Mouse (Mus musculus) liver, embryonic 15.5 days (tissue): ENCODE measurements at regions not wholly inside any gene's neighbourhood (a gene's known extent, or its start where the extent isn't known, plus 50 kb on each side); places are given as distances from the start of the nearest gene placed in this dataset.

Experiments
- ATAC-seq: fragments of 200-750 bp; cut with Nextera tagmentation; 2 replicates; pipeline ENCODE4 v1.8.0; 2017; ENCODE audit warnings: moderate number of reproducible peaks, mild to moderate bottlenecking, moderate library complexity; ENCODE audit not compliant: insufficient read depth
- H3K27ac ChIP-seq: fragments of 300-500 bp; sonication (generic); replicated peaks from 2 replicates; pipeline ENCODE4 v1.5.1; 2015; ENCODE audit warnings: mild to moderate bottlenecking, inconsistent platforms
- H3K27me3 ChIP-seq: fragments of 300-500 bp; sonication (generic); 2 replicates; pipeline ENCODE4 v1.6.1; 2015; ENCODE audit warnings: mild to moderate bottlenecking, inconsistent platforms
- H3K36me3 ChIP-seq: fragments of 300-500 bp; sonication (generic); replicated peaks from 2 replicates; pipeline ENCODE4 v1.6.1; 2015; ENCODE audit warnings: moderate library complexity, mild to moderate bottlenecking, inconsistent platforms
- H3K4me1 ChIP-seq: fragments of 300-500 bp; sonication (generic); replicated peaks from 2 replicates; pipeline ENCODE4 v1.6.1; 2015; ENCODE audit warnings: inconsistent platforms
- H3K4me2 ChIP-seq: fragments of 300-500 bp; sonication (generic); 2 replicates; pipeline ENCODE4 v1.6.1; 2015; ENCODE audit warnings: moderate library complexity, mild to moderate bottlenecking, inconsistent platforms
- H3K4me3 ChIP-seq: fragments of 300-500 bp; sonication (generic); replicated peaks from 2 replicates; pipeline ENCODE4 v1.5.1; 2015; ENCODE audit warnings: mild to moderate bottlenecking, inconsistent platforms
- H3K9ac ChIP-seq: fragments of 300-500 bp; sonication (generic); 2 replicates; pipeline ENCODE4 v1.6.1; 2015; ENCODE audit warnings: moderate library complexity, mild to moderate bottlenecking, inconsistent platforms
- H3K9me3 ChIP-seq: fragments of 300-500 bp; sonication (generic); replicated peaks from 2 replicates; pipeline ENCODE4 v1.6.1; 2016; ENCODE audit warnings: inconsistent platforms
- WGBS: fragments of 180-500 bp; shearing (Covaris S2); methylation state at CpG from one replicate; pipeline ENCODE4 v1.1.7; 2015; ENCODE audit warnings: mixed read lengths; ENCODE audit not compliant: insufficient replicate concordance; 5-methylcytosine and 5-hydroxymethylcytosine counted together

DNA sequence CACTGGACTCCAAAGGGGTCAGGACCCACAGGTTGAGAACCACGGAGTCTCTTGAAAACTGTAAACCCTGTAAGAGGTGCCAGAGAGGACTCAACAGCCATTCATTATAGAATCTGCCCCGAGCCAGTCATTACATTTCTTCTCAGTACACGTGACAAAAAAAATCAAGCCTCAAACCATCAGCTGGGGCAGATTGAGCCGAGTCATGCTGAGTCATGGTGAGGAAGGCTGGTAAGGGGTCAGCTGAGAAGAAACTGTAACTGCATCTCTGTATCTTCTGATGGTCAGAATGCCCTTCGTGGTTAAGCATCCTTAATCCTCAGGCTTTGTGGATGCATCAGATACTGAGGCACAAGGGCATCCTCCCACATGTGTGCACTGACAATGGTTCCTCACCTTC is 207.2 kb upstream of the Prok2 start:
- H3K27me3 ChIP-seq = no peaks in the 10 kb centered on the region
- no peaks in the 10 kb centered on the region for H3K36me3 ChIP-seq
- no peaks in the 10 kb centered on the region for H3K4me1 ChIP-seq
- H3K4me2 ChIP-seq = no peak overlapping the region
- H3K9ac ChIP-seq = no peak overlapping the region
- no peak overlapping the region for H3K4me3 ChIP-seq
- H3K27ac ChIP-seq = no peak overlapping the region
- no peaks in the 10 kb centered on the region for H3K9me3 ChIP-seq
- no peak for ATAC-seq
- WGBS = 42% methylated on average over 5 of the region's 5 CpGs

DNA sequence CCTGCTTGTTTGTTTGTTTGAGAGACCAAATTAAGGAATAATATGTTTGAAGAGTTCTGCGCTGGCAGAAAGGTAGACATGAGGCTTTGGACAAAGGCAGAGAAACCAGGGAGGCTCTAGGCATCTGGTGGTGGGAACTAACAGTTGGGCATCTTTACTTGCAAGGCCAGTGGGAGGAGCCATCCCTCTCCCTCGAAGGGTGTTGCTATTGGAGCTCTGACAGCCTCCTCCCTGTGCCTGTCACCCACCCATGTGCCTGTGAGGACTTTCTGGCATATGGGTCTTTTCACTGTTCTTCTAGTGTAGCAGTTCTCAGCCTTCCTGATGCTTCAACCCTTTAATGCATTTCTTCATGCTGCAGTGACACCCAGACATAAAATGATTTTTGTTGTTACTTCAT is 206.7 kb upstream of the Prok2 start:
- no peak overlapping the region for H3K27ac ChIP-seq
- H3K9ac ChIP-seq = no peak overlapping the region
- no peak overlapping the region for H3K4me3 ChIP-seq
- no peak for ATAC-seq
- 37% methylated on average over 2 of the region's 2 CpGs for whole genome bisulfite sequencing
- H3K4me1 ChIP-seq = no peaks in the 10 kb centered on the region
- H3K4me2 ChIP-seq = no peak overlapping the region
- no peaks in the 10 kb centered on the region for H3K9me3 ChIP-seq
- no peaks in the 10 kb centered on the region for H3K27me3 ChIP-seq
- H3K36me3 ChIP-seq = no peaks in the 10 kb centered on the region

DNA sequence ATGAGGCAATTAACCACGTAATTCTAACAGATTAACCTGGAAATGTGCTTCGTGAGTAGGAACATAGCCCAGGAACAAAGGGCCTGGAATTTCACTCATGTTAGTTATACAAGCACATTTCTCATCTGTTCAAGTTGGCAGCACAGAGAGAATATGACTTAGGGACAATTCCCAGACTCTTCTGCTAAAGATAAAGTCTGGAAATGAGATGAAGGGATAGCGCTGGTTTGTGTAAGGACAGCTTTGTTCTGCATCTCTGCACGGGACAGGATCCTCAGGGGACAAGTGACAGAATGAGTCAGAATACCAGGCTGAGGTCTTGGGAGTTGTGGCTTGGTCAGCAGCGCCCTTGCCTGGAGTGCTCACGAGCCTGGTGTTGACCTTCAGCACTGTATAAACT is 206.2 kb upstream of the Prok2 start:
- Histone ChIP-seq H3K27me3 (no peaks in the 10 kb centered on the region), H3K4me2 (no peak overlapping the region), H3K36me3 (no peaks in the 10 kb centered on the region), H3K9ac (no peak overlapping the region), H3K9me3 (no peaks in the 10 kb centered on the region), H3K4me3 (no peak overlapping the region), H3K4me1 (no peaks in the 10 kb centered on the region), H3K27ac (no peak overlapping the region)
- ATAC-seq = no peak
- WGBS = 55% methylated on average over 6 of the region's 6 CpGs

DNA sequence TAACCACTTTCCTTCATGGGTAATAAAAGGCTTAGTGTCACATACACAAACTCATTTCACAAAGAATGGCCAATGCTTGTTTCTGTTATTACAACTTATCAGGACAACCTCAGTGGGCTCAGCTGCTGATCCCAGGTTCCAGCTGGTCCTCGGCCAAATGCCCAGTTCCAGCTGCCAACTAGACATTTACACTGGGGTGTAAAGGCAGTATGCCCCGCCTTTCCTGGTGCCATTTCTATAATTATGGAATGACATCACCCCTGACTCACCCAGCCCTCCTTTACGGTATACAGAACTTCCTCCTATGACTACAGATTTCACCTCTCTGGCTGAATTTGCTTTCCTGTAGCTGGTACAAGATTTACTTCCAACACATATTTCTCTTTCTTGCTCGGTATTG is 205.4 kb upstream of the Prok2 start:
- Histone ChIP-seq H3K9ac (no peak overlapping the region), H3K4me3 (no peak overlapping the region), H3K4me1 (no peaks in the 10 kb centered on the region), H3K9me3 (no peaks in the 10 kb centered on the region), H3K4me2 (no peak overlapping the region), H3K36me3 (no peaks in the 10 kb centered on the region), H3K27me3 (no peaks in the 10 kb centered on the region), H3K27ac (no peak overlapping the region)
- no peak for ATAC-seq
- 40% methylated on average over 4 of the region's 4 CpGs for WGBS

DNA sequence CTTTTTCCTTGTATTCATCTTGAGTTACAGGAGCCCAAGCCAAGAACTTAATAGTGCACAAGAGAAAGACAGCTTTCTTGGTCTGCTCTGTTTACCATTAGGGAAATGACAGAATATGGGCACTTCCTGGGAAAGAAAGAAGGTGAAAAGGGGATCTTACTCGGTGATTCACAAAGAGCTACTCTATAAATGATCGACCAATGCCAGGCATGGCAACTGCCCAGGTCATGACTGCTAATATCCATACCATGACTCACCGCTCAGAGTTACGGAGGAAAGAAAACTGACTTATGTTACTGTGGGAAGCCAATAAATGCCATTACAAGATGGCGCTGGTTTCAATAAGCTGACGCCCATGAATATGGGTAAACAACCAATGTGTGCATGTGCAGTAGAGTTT is 204.1 kb upstream of the Prok2 start:
- Histone ChIP-seq H3K36me3 (no peaks in the 10 kb centered on the region), H3K4me1 (no peaks in the 10 kb centered on the region), H3K4me2 (no peak overlapping the region), H3K9me3 (no peaks in the 10 kb centered on the region), H3K27ac (no peak overlapping the region), H3K27me3 (no peaks in the 10 kb centered on the region), H3K9ac (no peak overlapping the region), H3K4me3 (no peak overlapping the region)
- 79% methylated on average over 6 of the region's 6 CpGs for WGBS
- ATAC-seq = no peak

DNA sequence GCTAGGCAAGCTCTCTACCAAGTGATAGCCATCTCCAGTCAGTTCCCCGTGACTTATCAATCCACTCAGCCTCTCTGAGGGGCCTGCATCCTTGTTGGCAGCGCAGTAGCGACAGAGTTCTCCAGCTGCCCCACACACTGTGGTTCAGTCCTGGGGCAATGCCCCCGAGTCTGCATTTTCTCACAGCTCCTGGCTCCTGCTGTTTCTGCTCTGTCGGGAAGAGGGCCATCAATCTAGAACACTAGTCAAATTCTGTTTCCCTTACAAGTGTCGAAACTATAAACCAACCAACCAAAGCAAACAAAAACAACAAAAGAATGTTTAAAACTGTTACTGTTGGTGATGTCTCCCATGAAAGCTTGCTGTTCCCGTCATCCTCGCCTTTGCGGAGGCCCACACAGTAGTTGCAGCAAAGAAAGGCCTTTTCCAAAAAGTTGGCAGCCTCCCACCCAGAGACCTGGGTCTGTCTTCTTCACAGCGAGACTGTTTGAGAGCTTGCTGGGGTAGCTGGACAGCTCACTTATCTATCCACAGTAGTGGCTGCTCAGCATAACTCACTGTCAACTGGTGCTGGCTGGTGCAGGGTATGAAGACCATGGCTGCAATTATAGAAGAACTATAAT is 201.9 kb upstream of the Prok2 start:
- H3K27ac ChIP-seq = no peak overlapping the region
- H3K36me3 ChIP-seq = no peaks in the 10 kb centered on the region
- H3K4me1 ChIP-seq = no peaks in the 10 kb centered on the region
- no peaks in the 10 kb centered on the region for H3K9me3 ChIP-seq
- H3K4me2 ChIP-seq = no peak overlapping the region
- ATAC-seq = no peak
- H3K4me3 ChIP-seq = no peak overlapping the region
- no peak overlapping the region for H3K9ac ChIP-seq
- WGBS = 46% methylated on average over 10 of the region's 10 CpGs
- H3K27me3 ChIP-seq = no peaks in the 10 kb centered on the region

DNA sequence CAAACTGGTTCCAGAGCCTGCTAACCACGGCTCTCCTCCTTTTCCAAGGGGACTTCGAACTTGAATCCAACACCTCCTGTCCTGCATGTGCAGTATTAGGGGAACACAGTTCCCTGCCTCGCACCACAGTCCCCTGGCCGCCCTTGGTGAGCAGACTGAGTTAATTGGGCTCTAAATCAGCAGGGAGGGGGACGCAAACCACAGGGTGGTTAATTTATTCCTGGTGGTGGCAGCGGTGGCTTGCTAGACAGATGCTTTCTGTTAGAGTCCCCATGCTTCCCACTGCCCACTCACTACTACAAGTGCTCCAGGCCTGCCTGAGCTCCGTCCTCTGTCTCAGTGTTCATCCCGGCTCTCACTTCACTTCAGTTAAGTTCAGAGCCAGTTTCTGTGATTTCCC is 198.0 kb upstream of the Prok2 start:
- no peak overlapping the region for H3K27ac ChIP-seq
- no peak overlapping the region for H3K9ac ChIP-seq
- 41% methylated on average over 8 of the region's 8 CpGs for WGBS
- ATAC-seq = no peak
- H3K27me3 ChIP-seq = no peaks in the 10 kb centered on the region
- H3K36me3 ChIP-seq = no peaks in the 10 kb centered on the region
- no peak overlapping the region for H3K4me2 ChIP-seq
- no peaks in the 10 kb centered on the region for H3K9me3 ChIP-seq
- H3K4me1 ChIP-seq = no peaks in the 10 kb centered on the region
- H3K4me3 ChIP-seq = no peak overlapping the region

DNA sequence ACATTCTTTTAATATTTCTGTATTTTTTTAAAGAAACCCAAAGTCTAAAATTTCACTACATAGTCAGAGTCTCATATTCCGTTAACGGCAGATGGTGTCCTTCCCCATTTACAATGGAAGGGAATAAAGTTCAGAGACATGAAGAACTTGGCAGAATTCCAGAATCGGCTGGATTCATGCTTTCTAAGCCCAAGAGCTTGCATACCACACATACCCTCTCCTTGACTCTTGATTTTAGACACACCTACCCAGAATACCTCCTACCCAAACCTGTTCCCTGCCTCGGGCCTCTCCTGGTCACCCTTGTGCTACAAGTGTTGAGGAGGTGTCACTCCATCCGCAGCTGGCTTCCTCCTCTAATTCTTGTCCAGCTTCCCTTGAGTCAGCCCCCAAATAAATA is 195.8 kb upstream of the Prok2 start:
- WGBS = 61% methylated on average over 5 of the region's 5 CpGs

DNA sequence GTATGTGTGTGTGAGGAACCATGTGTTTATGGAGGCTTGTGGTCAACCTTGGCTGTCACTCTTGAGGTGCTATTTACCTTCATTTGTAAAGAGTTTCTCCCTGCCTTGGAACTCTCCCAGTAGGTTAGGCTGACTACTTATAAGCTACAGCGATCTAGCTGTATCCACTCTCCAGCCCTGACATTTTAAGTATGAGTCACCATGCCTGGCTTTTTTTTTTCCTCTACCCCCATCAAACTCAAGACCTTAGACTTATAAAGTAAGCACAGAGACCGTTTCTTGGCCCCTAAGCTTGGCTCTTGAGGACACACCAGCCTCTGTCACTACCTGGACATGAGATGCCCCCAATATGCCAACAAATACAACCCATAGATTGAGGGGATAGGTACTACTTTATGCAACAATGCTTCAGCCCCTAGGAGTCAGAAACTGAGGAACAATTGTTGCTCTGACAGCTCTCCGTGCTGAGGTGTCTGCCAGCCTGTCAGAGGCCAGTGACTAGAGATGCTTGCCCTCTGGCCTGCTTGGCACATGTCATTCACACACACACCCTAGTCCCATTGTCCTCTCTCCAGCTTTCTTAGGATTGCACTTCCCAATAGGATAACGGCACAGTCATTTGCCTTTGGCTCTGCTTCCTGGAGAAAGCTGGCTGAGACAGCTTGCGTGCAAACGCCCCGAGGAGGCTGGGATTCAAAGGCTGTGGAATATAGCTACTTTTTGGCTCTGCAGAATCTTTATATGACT is 193.8 kb upstream of the Prok2 start:
- 64% methylated on average over 7 of the region's 7 CpGs for WGBS
- H3K36me3 ChIP-seq = no peaks in the 10 kb centered on the region

More for the DNA sequence above, 195.8 kb upstream of the Prok2 start:
- no peaks in the 10 kb centered on the region for H3K27me3 ChIP-seq
- no peak overlapping the region for H3K27ac ChIP-seq
- H3K9me3 ChIP-seq = no peaks in the 10 kb centered on the region
- no peak overlapping the region for H3K4me3 ChIP-seq
- H3K36me3 ChIP-seq = no peaks in the 10 kb centered on the region
- no peak overlapping the region for H3K4me2 ChIP-seq
- no peak for ATAC-seq
- H3K9ac ChIP-seq = no peak overlapping the region
- H3K4me1 ChIP-seq = no peaks in the 10 kb centered on the region

DNA sequence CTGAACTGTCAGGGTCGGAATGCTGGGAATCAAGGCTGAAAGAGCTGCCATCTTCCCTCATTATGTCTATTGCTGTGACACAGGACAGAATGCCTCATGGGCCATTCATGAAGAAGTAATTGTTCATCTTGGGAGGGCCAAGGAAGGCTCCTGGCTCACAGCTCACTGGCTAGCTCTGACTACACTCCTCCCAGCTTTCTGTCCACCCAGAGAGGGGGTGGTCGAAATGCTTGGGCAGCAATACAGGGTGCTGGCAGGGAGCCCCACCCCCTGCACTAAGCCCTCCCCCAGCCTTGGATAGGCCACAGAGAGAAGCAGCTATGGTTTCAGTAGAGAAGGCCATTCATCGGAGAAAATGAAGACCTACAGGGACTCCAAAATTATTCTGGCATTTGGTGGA is 192.2 kb upstream of the Prok2 start:
- Histone ChIP-seq H3K9me3 (no peaks in the 10 kb centered on the region), H3K27me3 (no peaks in the 10 kb centered on the region), H3K4me1 (no peaks in the 10 kb centered on the region), H3K36me3 (no peaks in the 10 kb centered on the region), H3K4me2 (no peak overlapping the region), H3K9ac (no peak overlapping the region), H3K27ac (no peak overlapping the region), H3K4me3 (no peak overlapping the region)
- WGBS = 45% methylated on average over 3 of the region's 3 CpGs
- ATAC-seq = no peak

More for the DNA sequence above, 193.8 kb upstream of the Prok2 start:
- Histone ChIP-seq H3K4me2 (no peak overlapping the region), H3K4me1 (no peaks in the 10 kb centered on the region), H3K27ac (no peak overlapping the region), H3K9ac (no peak overlapping the region), H3K9me3 (no peaks in the 10 kb centered on the region), H3K27me3 (no peaks in the 10 kb centered on the region), H3K4me3 (no peak overlapping the region)
- no peak for ATAC-seq

DNA sequence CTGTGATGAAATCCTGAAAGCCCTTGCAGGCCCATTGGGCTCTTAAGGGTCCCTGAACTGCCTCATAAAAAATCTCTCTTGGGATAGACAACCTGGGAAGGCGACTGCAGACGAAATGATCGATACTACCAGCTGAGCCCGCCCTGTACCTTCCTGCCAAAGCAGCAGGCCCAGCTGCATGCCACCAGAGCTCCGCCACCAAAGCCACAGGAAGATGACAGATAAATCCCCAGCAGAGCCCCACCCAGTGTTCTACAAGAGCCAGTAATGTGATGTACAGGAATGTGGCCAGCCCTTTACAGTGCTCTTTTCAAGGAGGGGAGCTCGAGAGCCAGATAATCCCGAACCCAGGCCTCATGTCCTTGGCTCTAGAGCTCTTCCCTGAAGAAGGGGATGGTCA is 183.7 kb upstream of the Prok2 start:
- ATAC-seq = no peak
- no peak overlapping the region for H3K27ac ChIP-seq

DNA sequence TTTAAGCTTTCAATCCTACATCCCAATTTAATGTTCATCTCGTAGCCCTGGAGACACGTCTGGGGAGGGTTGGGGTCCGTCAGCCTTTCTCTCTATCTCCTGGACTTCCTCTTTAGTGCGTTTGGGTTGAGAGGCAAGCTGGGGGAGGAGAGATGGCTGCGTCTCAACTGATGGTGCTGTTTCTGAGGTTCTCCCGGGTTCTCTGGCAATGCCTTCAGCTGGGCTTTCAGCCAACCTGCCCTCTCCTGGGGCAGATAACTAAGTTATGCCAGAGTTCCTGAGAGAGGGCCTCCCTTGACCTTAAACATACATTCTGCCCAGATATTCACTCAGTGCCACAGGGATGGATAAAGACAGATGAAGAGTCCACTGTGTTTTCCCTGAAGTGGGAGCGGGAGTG is 183.3 kb upstream of the Prok2 start:
- ATAC-seq = no peak
- Histone ChIP-seq H3K4me1 (no peaks in the 10 kb centered on the region), H3K4me3 (no peak overlapping the region), H3K27ac (no peak overlapping the region), H3K4me2 (no peak overlapping the region), H3K36me3 (no peaks in the 10 kb centered on the region), H3K27me3 (peaks cover 4% of the 10 kb centered on the region; the same call in 1 of the 2 replicates), H3K9me3 (no peaks in the 10 kb centered on the region), H3K9ac (no peak overlapping the region)
- WGBS = 16% methylated on average over 7 of the region's 7 CpGs

More for the DNA sequence above, 183.7 kb upstream of the Prok2 start:
- no peak overlapping the region for H3K9ac ChIP-seq
- H3K4me1 ChIP-seq = no peaks in the 10 kb centered on the region
- H3K27me3 ChIP-seq = peaks cover 4% of the 10 kb centered on the region; the same call in 1 of the 2 replicates
- H3K36me3 ChIP-seq = no peaks in the 10 kb centered on the region
- no peak overlapping the region for H3K4me2 ChIP-seq
- no peaks in the 10 kb centered on the region for H3K9me3 ChIP-seq
- 16% methylated on average over 7 of the region's 7 CpGs for WGBS
- H3K4me3 ChIP-seq = no peak overlapping the region
